Comparison of ENCODE assay signal across 13 mouse cellular contexts in genomic region chr10:68239426-68240070, GRCm38 (mm10). TPM values are rescaled to one million over a fixed set of nuclear protein-coding genes. Genes with fewer than 3 reads are reported as not detected.
DNase-seq lines count a peak whose midpoint lies in the region; ATAC-seq and TF ChIP-seq lines count a peak whose summit lies in the region.
"Had no signal": no experiment of that assay in that cellular context is flagged by ENCODE, and none has a peak within 500 bp of the region (broad histone marks: within the 10 kb centered on the region; RNA-seq: fewer than 3 reads in every experiment).

No protein-coding gene starts in this region.

- H3K27ac ChIP-seq in heart, embryonic 16.5 days (ENCODE audit: low read length) = peak overlapping the region; percentile 18; the same call in 1 of the 2 replicates
- peak overlapping the region; percentile 78 for H3K27ac ChIP-seq in lung, postnatal 0 days (ENCODE audit: low read length)
- peak overlapping the region; percentile 35; the same call in 1 of the 2 replicates for H3K27ac ChIP-seq in cortical plate, adult 2 months (ENCODE audit: insufficient read depth, low read length)
- 0 out of 2 replicates have a peak overlapping the region, but pooled peaks have one; percentile 21 for H3K27ac ChIP-seq in stomach, embryonic 14.5 days (ENCODE audit: low read length)
- H3K27ac ChIP-seq: hindbrain, embryonic 10.5 days; liver, embryonic 14.5 days had no signal

- H3K27me3 ChIP-seq in heart, embryonic 16.5 days (ENCODE audit: control insufficient read depth, insufficient read depth, low read length) = no peaks in the 10 kb centered on the region
- H3K27me3 ChIP-seq in lung, postnatal 0 days (replicated peaks; ENCODE audit: insufficient read depth, low read length) = no peaks in the 10 kb centered on the region
- no peaks in the 10 kb centered on the region for H3K27me3 ChIP-seq in stomach, embryonic 14.5 days (ENCODE audit: control insufficient read depth, insufficient read depth, low read length)

- WGBS in heart, embryonic 16.5 days = 75% methylated on average over 7 of the region's 7 CpGs
- 45% methylated on average over 7 of the region's 7 CpGs for WGBS in lung, postnatal 0 days
- WGBS in stomach, embryonic 14.5 days = 76% methylated on average over 7 of the region's 7 CpGs

- no peak overlapping the region for H3K4me2 ChIP-seq in heart, embryonic 16.5 days (ENCODE audit: low read depth, low read length)
- H3K4me2 ChIP-seq in lung, postnatal 0 days (replicated peaks; ENCODE audit: low read depth, low read length) = peak overlapping the region; percentile 14
- H3K4me2 ChIP-seq in stomach, embryonic 14.5 days (replicated peaks; ENCODE audit: low read depth, low read length) = no peak overlapping the region

- H3K36me3 ChIP-seq in heart, embryonic 16.5 days (ENCODE audit: control insufficient read depth, insufficient read depth) = peaks cover 22% of the 10 kb centered on the region
- H3K36me3 ChIP-seq in lung, postnatal 0 days (ENCODE audit: insufficient read depth, low read length) = no peaks in the 10 kb centered on the region
- peaks cover 11% of the 10 kb centered on the region for H3K36me3 ChIP-seq in stomach, embryonic 14.5 days (ENCODE audit: control insufficient read depth, insufficient read depth, low read length)

- no peak for TF ChIP-seq EP300 in lung, postnatal 0 days (IDR thresholded peaks at IDR 0.05)

- TF ChIP-seq CTCF in lung, postnatal 0 days (IDR thresholded peaks at IDR 0.05) = no peak
- no peak for TF ChIP-seq CTCF in cortical plate, adult 2 months (IDR thresholded peaks at IDR 0.05; ENCODE audit: extremely low read depth, insufficient read depth, low read length)

- no peak for DNase-seq in heart, adult 11 months
- peak; percentile 87 for DNase-seq in lung, postnatal 0 days (ENCODE audit: low spot score)
- DNase-seq in lung, postnatal 4 days = no peak
- no peak for DNase-seq in cerebellum, adult 9-10 months
- DNase-seq in ovary, postnatal 14 days (ENCODE audit: low spot score) = no peak
- DNase-seq: adrenal gland, postnatal 10 days; cerebellum, adult 18-20 months; right cerebral cortex, adult 18-20 months had no signal

- H3K9me3 ChIP-seq in heart, embryonic 16.5 days (replicated peaks; ENCODE audit: control insufficient read depth, low read length) = no peaks in the 10 kb centered on the region
- no peaks in the 10 kb centered on the region for H3K9me3 ChIP-seq in lung, postnatal 0 days (ENCODE audit: low read length)
- no peaks in the 10 kb centered on the region for H3K9me3 ChIP-seq in stomach, embryonic 14.5 days (ENCODE audit: control insufficient read depth, low read depth, low read length)
- H3K9me3 ChIP-seq: hindbrain, embryonic 10.5 days had no signal

- H3K4me1 ChIP-seq in heart, embryonic 16.5 days (ENCODE audit: control insufficient read depth, insufficient read depth, low read length) = peaks cover 8% of the 10 kb centered on the region; the same call in 1 of the 2 replicates
- H3K4me1 ChIP-seq in lung, postnatal 0 days (ENCODE audit: insufficient read depth, low read depth, low read length) = peaks cover 10% of the 10 kb centered on the region; the same call in 1 of the 2 replicates
- H3K4me1 ChIP-seq in cortical plate, adult 2 months (ENCODE audit: control insufficient read depth, insufficient read depth, low read length) = no peaks in the 10 kb centered on the region
- peaks cover 10% of the 10 kb centered on the region; the same call in 1 of the 2 replicates for H3K4me1 ChIP-seq in stomach, embryonic 14.5 days (ENCODE audit: control insufficient read depth, insufficient read depth, low read length)

- H3K4me3 ChIP-seq in heart, embryonic 16.5 days (ENCODE audit: low read length) = no peak overlapping the region
- H3K4me3 ChIP-seq in lung, postnatal 0 days (ENCODE audit: low read depth, low read length) = no peak overlapping the region; the same call in 1 of the 2 replicates
- no peak overlapping the region for H3K4me3 ChIP-seq in cortical plate, adult 2 months (ENCODE audit: insufficient read depth, low read length)
- H3K4me3 ChIP-seq in stomach, embryonic 14.5 days (ENCODE audit: low read depth, low read length) = no peak overlapping the region
- H3K4me3 ChIP-seq: hindbrain, embryonic 10.5 days had no signal

- no peak for TF ChIP-seq POLR2A in cortical plate, adult 2 months (IDR thresholded peaks at IDR 0.05; ENCODE audit: extremely low read depth, insufficient read depth, low read length)

- H3K9ac ChIP-seq in heart, embryonic 16.5 days (ENCODE audit: low read length) = no peak overlapping the region
- H3K9ac ChIP-seq in lung, postnatal 0 days (replicated peaks; ENCODE audit: low read depth) = no peak overlapping the region
- H3K9ac ChIP-seq in stomach, embryonic 14.5 days (replicated peaks; ENCODE audit: low read depth, low read length) = no peak overlapping the region
- H3K9ac ChIP-seq: liver, embryonic 14.5 days had no signal

- ATAC-seq in heart, embryonic 16.5 days (replicated peaks; ENCODE audit: extremely low read depth, insufficient read depth, low FRiP score) = no peak
- ATAC-seq in lung, postnatal 0 days = peak; percentile 73
- ATAC-seq in stomach, embryonic 14.5 days (ENCODE audit: insufficient number of reproducible peaks, insufficient read depth, low FRiP score, low read depth) = no peak

RNA-seq across cellular contexts. Expression of gene Arid5b, which starts 39.0 kb away (rescaled TPM):
- polyA plus RNA-seq in heart, embryonic 16.5 days (2015; fragmentation: Nextera tagmentation; extraction: Ambion mirVana) = 19.5 and 19.6 TPM in 2 replicates
- polyA plus RNA-seq in lung, postnatal 0 days (2015; fragmentation: Nextera tagmentation; extraction: Ambion mirVana) = 42.8 and 50.8 TPM in 2 replicates
- polyA plus RNA-seq in cortical plate, adult 2 months (2012; rRNA removed) = 11.7 TPM in 2 replicates
- 40.8 and 43.0 TPM in 2 replicates for polyA plus RNA-seq in stomach, embryonic 14.5 days (2014; fragmentation: Nextera tagmentation; extraction: Ambion mirVana)

Comparison
In these comparisons a context has a peak if more than half of its experiments do, and no peak if none do; other contexts are left out.
1. H3K27ac ChIP-seq: peak in every context shown above with its lines; median percentile 78 in lung, postnatal 0 days; 35 in cortical plate, adult 2 months; 21 in stomach, embryonic 14.5 days; 18 in heart, embryonic 16.5 days.